Mouse (Mus musculus) gastrocnemius, postnatal 36 days (tissue): ENCODE measurements around the gene Kdm4a. TPM values are rescaled to one million over a fixed set of nuclear protein-coding genes. Genes with fewer than 3 reads are reported as not detected.
A peak's percentile ranks its signal among the peaks of the same experiment; 100 is the strongest.

ENCODE experiments used
- DNase-seq, 2 experiments: peaks; one replicate each; pipeline ENCODE4 v3.0.0; 2022
- intact Hi-C: fragments of 180-260 bp; cut with DNase I; formaldehyde crosslinking; loops from one replicate; pipeline ENCODE4 v1.15.1; 2025
- long read RNA-seq, 2 experiments: library from polyadenylated mRNA; stranded (forward); transcript quantifications; one replicate each; pipeline ENCODE4 v2.0.0; 2021
- total RNA-seq, 2 experiments: library from RNA; stranded (reverse); gene quantifications; 2 replicates each; pipeline ENCODE4 v1.2.3; 2021

The Kdm4a gene
- 10 to 100 TPM; 16.4 to 17.4 TPM for total RNA-seq
- long read RNA-seq, experiment 1, partial matches to known transcripts: 0 of 4 reads
- long read RNA-seq, experiment 1, other reads (novel, unspliced or antisense): 4 of 4 reads
- long read RNA-seq, experiment 2, partial matches to known transcripts: 0 of 4 reads
- long read RNA-seq, experiment 2, other reads (novel, unspliced or antisense): 4 of 4 reads

GRCm38 (mm10) chr4:118179467-118180300 is at the start of gene Kdm4a:
Gene Kdm4a (minus strand): TSS chr4:118180043.
- intact Hi-C loops: no loop called here
- peak; percentile 90 to 91 for DNase-seq

DNA sequence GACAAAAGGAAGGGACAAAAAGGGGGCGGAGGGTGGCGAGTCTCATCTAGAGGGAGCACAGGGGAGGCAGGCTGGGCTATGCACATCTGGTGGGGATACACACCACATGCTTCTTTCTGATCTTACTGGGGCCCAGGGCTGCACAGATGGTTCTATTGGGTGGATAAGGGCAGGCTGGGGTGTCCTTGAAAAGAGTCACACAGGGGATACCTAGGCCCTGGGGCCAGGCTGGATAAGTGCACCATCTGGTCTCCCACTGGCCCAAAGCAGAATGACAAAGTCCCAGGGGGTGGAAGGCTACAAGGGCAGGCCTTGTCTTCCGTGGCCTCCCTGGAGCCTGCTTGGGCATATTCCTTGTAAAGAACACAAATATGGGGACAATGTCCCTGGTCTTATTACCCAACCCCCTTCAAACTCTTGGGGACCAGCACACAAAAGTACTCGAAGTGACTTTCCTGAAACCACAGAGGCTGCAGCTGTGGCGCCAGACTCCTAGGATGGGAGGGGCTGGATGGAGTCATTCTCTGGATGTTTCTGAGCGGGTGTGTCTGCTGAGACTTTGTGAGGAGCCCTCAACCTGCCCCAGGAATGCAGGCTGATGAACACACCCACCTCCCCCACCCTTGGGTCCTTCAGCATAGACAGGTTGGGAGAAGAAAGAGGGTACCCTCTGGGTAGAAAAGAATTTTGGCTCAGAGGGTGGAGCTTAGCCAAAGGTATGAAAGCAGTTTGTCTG is 49.4 kb upstream of the Kdm4a start:
- intact Hi-C loops: no loop called here
- DNase-seq: no peak

- intact Hi-C loops: no loop called here
- no peak for DNase-seq
These were observed 47.6 kb upstream of the Kdm4a start for GRCm38 (mm10) chr4:118227398-118227797.

DNA sequence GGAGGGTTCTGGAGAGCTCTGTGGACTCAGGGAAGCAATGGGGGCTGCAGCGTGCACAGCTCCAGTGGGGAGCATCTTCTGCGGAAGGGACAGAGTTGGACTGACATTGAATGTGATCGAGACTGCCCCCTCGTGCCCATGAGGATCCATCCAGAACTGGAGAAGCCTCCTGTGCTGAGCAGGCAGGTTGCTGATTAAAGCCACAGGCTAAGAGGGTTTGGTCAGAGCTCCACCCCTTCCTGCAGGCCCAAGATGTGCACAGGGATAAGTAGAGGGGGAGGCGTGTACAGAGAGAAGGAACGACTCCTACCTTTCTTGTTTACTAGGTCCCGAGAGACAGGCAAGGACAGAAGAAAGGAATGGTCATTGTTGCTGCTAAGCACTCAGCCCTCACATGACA is 41.4 kb upstream of the Kdm4a start:
- intact Hi-C loops: no loop called here
- no peak for DNase-seq

DNA sequence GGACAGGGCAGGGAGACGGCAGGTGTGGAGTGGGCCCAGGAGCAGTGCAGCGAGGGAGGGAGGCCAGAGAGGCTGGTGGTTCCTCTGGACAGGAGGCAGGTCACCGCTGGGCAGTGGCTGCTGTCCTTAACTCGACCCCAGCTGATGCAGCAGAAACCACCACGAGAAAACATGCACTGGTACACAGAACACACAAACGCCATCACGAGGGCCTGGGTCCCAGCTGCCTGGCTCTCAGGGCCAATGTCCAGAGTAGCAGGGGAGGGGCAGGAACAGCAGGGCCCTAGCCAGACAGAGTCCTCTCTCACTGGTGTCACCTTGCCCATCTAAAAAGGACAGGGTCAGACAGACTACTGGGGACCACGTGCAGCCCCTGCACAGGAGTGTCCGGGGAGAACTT is 40.9 kb upstream of the Kdm4a start:
- DNase-seq: no peak
- intact Hi-C loops: no loop called here

DNA sequence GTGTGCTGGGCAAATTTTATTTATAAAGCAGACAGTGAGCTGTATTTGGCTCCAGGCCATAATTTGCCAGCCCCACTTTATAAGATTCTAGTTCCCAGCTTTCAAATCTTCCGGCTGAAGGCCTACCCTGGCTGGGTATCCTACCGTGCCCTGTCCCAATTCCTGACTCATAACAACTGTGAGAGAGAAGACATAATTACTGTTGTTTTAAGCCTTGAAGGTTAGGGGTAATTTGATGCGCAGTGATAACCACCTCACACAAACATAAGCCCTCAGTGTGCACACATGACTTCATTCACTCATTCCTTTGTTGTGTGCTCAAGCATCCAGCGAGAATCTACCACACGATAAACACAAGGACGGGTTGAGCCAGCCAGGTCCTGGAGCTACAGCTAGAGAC is 39.6 kb upstream of the Kdm4a start:
- DNase-seq: no peak
- intact Hi-C loops: loop anchor here (5.0 kb wide), 1 partner anchor 127 kb away; no protein-coding TSS in a partner anchor

DNA sequence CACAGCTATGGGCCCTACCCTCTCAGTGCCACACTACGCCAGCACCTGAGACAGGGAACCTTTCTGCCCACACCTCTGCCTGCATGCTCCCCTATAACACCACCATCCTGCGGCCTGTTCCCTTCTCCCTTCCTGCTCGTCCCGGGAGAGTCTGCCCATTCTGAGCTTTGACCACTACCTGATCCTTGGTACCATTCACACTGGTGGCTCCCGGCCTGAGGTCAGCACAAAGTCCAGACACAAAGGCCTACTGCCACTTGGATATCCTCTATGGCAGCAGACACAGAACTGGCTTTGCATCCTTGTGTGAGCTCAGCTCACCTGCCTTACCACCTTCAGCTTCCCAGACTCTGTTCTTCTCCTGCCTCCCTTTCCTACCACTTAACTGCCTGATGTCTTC is 38.7 kb upstream of the Kdm4a start:
- no peak for DNase-seq
- intact Hi-C loops: loop anchor here (5.0 kb wide), 1 partner anchor 126 kb away; no protein-coding TSS in a partner anchor

DNA sequence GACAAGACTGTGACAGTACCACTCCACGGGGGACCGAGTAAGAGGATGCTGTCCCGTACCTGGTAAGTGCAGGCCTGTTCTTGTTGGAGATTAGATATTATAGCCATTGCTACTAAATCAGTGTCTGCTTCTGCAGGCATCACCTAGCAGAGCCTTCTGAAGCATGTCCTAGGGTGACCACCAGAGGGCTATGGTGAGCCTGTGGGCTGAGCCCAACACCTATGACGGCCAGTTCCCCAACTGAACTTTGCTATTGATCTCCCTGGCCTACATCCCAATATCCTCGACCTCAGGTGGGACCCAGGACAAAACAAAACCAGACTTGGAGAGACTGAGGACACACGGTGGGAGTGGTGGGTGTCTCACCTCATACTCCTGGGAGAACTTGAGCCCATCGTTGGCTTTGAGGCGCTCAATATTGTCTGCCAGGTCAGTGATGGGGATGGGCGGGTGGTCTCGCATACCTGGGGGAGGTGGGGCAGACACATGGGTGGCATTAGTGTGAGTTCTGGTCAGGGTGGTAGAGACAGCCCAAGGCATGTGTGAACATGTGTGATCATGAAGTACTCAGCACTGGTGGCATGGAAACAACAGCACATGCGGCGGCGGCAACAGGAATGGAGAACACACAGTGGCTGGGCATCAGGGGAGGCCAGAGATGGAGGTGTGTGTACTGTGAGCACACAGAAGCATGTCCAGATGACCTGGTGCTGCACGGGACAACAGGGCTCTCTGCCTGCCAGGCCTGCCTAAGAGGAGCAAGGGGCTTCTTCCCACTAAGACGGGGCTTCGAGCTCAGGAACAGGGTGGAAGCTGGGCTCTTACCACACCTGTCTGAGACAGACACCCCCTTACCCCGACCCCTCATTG is 37.1 kb upstream of the Kdm4a start:
- peak; percentile 39 to 61 for DNase-seq
- intact Hi-C loops: loop anchor here (1.0 to 5.0 kb wide), 2 partner anchors 75 to 125 kb away; no protein-coding TSS in a partner anchor

GRCm38 (mm10) chr4:118214891-118215290 is 35.0 kb upstream of the Kdm4a start:
- intact Hi-C loops: loop anchor here (5.0 kb wide), 1 partner anchor 123 kb away; no protein-coding TSS in a partner anchor
- no peak for DNase-seq

GRCm38 (mm10) chr4:118206918-118207640 is 27.2 kb upstream of the Kdm4a start:
- no peak for DNase-seq
- intact Hi-C loops: no loop called here

- DNase-seq: no peak
- intact Hi-C loops: no loop called here
These were observed 26.1 kb upstream of the Kdm4a start for GRCm38 (mm10) chr4:118205906-118206305.

GRCm38 (mm10) chr4:118199093-118199492 is 19.2 kb upstream of the Kdm4a start:
- intact Hi-C loops: no loop called here
- DNase-seq: no peak

- intact Hi-C loops: no loop called here
These were observed 18.8 kb upstream of the Kdm4a start for GRCm38 (mm10) chr4:118198606-118199005.

DNA sequence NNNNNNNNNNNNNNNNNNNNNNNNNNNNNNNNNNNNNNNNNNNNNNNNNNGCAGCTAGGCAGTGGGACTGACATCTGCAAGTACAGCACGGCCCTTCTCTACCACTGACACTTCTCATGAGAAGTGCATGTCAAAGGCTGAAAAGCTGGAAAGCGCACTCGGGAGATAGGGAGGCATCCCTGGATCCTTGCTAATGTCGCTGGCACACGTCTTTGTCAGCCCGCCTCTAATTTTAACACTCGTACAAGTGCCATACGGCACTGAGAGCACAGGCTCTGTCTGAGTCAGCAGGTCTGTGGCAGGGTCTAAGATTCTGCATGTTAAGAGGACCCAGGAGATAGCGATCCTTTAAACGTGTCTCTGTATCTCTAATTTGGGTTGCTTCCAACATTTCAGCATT is 16.3 kb upstream of the Kdm4a start:
- intact Hi-C loops: no loop called here
- no peak for DNase-seq

More at GRCm38 (mm10) chr4:118198606-118199005, 18.8 kb upstream of the Kdm4a start:
- DNase-seq: no peak

DNA sequence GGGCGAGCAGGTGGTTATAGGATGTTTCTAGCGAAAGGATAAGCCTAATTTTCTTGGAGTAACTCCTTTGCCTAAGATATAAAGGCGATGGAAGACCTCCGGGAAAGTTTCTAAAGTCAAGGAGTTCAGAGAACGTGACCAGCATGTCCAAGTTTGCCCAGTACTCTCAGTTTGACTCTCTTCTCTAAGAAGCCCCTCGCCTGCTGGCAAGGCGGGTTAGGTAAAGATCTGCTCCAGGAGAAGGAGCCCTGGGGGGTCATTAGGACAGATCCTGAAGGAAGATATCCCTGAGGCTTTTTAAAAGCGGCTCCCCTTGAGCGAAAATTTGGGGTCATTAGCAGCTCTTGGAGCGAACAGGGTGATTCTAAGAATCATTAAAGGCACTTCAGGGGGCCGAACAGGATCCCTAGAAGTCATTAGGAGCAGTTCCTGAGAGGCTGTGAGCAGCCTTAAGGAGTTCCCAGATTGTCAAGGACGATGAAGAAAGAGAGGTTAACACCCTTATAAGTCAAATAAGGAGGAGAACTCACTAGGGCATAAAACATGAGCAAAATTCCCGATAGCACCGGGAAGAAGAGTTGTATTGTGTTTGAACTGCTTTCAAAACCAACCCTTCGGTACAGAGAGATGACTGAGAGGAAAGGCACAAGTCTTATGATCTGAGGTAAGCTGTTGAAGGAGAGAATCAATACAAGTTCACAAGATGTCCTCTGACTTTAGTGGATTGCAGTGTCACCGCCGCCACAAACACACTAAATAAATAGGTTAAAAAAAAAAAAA is 648 bp upstream of the Kdm4a start:
- DNase-seq: no peak
- intact Hi-C loops: no loop called here

DNA sequence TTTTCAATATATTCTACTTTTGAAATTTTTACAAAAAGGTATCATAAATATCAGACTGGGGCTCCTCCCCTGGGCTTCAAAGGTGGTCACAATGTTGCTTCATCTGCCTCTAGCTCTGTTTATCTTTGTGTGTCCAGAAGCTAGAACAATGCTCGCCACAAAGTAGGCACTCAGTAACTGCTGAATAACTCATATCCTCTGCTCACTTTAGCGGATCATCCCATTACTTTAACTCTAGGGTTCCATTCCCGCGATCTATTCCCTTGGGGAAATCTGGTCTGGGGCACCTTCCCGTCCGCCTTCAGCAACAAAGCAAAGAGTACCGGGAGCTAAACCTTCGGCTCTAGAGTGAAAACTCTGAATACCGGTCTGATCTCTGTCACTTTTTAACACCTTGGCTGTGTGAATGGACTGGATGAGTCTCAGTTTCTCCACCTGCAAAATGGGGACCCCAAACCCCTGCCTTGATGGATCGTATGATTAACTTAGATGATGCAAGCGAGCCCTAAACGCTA is 834 bp downstream of the Kdm4a start:
- DNase-seq: no peak
- intact Hi-C loops: no loop called here

- no peak for DNase-seq
- intact Hi-C loops: no loop called here
These were observed 7.4 kb downstream of the Kdm4a start for GRCm38 (mm10) chr4:118172461-118172860.

DNA sequence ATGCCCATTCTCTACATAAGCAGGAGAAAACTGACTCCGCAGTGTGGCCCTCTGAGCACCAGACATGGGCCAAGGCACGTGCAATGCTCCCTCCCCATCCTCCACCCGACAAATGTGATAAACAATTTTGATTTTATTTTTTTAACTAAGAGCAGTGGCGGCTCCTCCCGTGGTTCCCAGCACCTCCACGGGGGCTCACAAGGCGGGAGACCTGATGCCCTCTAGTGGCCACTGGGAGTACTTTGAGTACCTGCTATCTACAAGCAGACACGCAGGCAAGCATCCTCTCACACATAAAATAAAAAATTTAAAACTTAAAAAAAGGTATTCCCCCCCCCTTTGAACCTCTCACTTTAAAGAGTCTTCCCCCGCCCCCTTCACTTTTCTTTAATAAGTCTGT is 8.8 kb downstream of the Kdm4a start:
- intact Hi-C loops: no loop called here
- no peak for DNase-seq
